Mouse (Mus musculus) cerebellum, adult 2 months (tissue): ENCODE data around the gene Lef1.

Experiments
- CTCF ChIP-seq: fragments of 200-500 bp; IDR thresholded peaks from 2 replicates; pipeline ENCODE4 v1.5.1; 2011; ENCODE audit warnings: low read depth, mild to moderate bottlenecking, control low read depth, low read length, moderate library complexity, borderline replicate concordance; ENCODE audit not compliant: insufficient read depth
- POLR2A ChIP-seq: fragments of 200-500 bp; IDR thresholded peaks from 2 replicates; pipeline ENCODE4 v1.6.1; 2011; ENCODE audit warnings: low read length, control low read depth, borderline replicate concordance; ENCODE audit not compliant: insufficient read depth

DNA sequence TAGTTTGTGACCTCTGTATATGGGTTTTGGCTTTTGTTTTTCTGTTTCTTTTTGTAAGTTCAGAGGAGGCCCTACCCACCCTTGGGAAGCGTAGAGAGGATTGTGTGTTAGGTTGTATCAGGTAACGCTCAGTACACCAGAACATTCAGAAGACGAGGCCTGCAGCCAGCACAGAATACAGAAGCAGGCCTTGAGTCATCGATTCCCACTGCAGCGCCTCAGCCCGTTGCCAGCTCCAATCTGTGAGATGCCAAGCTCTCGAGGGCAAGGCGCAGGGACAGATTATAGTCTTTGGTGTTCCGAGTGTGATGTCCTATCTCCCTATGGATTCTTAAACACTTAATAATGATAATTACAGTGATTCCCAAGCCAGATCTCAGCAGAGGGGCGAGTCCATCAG, 85.8 kb downstream of the Lef1 start:
- TF ChIP-seq POLR2A (no peak), CTCF (no peak)
